Mouse (Mus musculus) cortical plate, adult 2 months (tissue): ENCODE results near the gene Slc4a8.

Experiments used
- CTCF ChIP-seq: fragments of 200-500 bp; IDR thresholded peaks from 2 replicates; pipeline ENCODE4 v1.5.1; 2011; ENCODE audit warnings: mild to moderate bottlenecking, control low read depth, low read length; ENCODE audit not compliant: insufficient read depth; ENCODE audit errors: extremely low read depth
- POLR2A ChIP-seq: fragments of 200-500 bp; IDR thresholded peaks from 2 replicates; pipeline ENCODE4 v1.6.1; 2011; ENCODE audit warnings: mild to moderate bottlenecking, low read length, control low read depth; ENCODE audit not compliant: insufficient read depth; ENCODE audit errors: extremely low read depth

GRCm38 (mm10) chr15:100759286-100759685 is 2.3 kb upstream of the Slc4a8 start:
- TF ChIP-seq CTCF (no peak), POLR2A (no peak)
